Mouse (Mus musculus) olfactory bulb, adult 2 months (tissue): Measurements from ENCODE around the gene Arhgap8. TPM values are rescaled to one million over a fixed set of nuclear protein-coding genes. Genes with fewer than 3 reads are reported as not detected.

Source experiments
- H3K27ac ChIP-seq: fragments of 200-500 bp; 2 replicates; pipeline ENCODE4 v1.5.1; 2012; ENCODE audit warnings: low read depth, low read length; ENCODE audit not compliant: insufficient read depth
- H3K4me1 ChIP-seq: fragments of 200-500 bp; 2 replicates; pipeline ENCODE4 v1.6.1; 2012; ENCODE audit warnings: low read length; ENCODE audit not compliant: control insufficient read depth, insufficient read depth
- H3K4me3 ChIP-seq: fragments of 200-500 bp; 2 replicates; pipeline ENCODE4 v1.5.1; 2012; ENCODE audit warnings: mild to moderate bottlenecking, low read depth, low read length, moderate library complexity; ENCODE audit not compliant: insufficient read depth
- CTCF ChIP-seq: fragments of 200-500 bp; IDR thresholded peaks from 2 replicates; pipeline ENCODE4 v1.5.1; 2012; ENCODE audit warnings: low read depth, mild to moderate bottlenecking, low read length, moderate library complexity; ENCODE audit not compliant: insufficient read depth
- POLR2A ChIP-seq: fragments of 200-500 bp; IDR thresholded peaks from 2 replicates; pipeline ENCODE4 v1.6.1; 2012; ENCODE audit warnings: mild to moderate bottlenecking, low read depth, low read length, moderate library complexity; ENCODE audit not compliant: insufficient read depth
- WGBS: fragments of 180-500 bp; shearing (Covaris S2); methylation state at CpG from one replicate; pipeline ENCODE4 v1.1.7; 2018; 5-methylcytosine and 5-hydroxymethylcytosine counted together
- polyA plus RNA-seq: library from polyadenylated mRNA; stranded (reverse); fragments of >200 nt; gene quantifications from 2 replicates; pipeline ENCODE4 v1.2.4, GENCODE M21; 2012; ENCODE audit warnings: low replicate concordance; ENCODE audit not compliant: missing spikeins, insufficient read depth, insufficient read length

Arhgap8 gene
- polyA plus RNA-seq, 1 experiment = not detected

DNA sequence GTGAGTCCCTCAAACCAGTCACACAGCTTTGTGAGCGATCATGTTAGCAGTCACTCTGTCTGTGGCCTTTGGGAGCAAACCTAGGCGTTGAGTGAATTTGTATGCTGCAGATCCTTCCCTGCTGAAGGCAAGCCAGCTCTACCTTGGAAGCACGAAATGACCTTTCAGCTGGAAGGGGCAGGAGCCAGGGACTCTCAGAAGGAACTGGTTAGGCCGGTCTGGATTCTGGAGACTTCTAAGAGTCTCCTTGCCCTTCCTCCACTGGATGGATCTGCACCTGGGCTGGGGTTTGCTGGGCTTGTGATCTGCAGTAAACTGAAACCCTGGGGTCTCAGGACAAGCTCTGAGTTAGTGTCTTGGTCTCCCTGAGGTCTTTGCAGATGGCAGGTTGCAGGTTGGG, 4.3 kb downstream of the Arhgap8 start:
- TF ChIP-seq POLR2A = no peak
- TF ChIP-seq CTCF = no peak
- WGBS = 83% methylated on average over 4 of the region's 4 CpGs
- no peak overlapping the region for H3K4me3 ChIP-seq
- peaks cover 12% of the 10 kb centered on the region for H3K4me1 ChIP-seq
- no peak overlapping the region for H3K27ac ChIP-seq

DNA sequence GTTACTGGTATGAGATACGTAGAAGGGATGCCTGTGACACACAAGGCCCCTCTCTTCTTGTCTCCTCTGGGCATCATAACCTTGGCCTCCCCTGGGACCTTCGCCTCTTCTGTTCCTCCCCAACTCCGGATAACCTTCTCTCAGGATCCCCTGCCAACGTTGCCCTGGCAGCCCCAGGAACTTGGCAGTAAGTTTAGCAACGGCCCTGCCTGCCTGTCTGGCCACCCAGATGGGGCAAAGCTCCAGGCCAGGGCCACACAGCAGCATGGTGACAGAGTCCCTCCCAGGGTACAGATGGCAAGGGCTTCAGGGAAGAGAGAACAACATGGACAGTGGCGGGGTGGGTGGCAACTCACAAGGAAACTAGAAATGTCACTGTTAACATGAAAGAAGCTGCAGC, 9.8 kb downstream of the Arhgap8 start:
- TF ChIP-seq CTCF (no peak), POLR2A (no peak)
- Histone ChIP-seq H3K4me3 (no peak overlapping the region), H3K27ac (no peak overlapping the region), H3K4me1 (0 out of 2 replicates have a peak, but pooled peaks cover 2% of the 10 kb centered on the region)
- WGBS = 69% methylated on average over 6 of the region's 6 CpGs

DNA sequence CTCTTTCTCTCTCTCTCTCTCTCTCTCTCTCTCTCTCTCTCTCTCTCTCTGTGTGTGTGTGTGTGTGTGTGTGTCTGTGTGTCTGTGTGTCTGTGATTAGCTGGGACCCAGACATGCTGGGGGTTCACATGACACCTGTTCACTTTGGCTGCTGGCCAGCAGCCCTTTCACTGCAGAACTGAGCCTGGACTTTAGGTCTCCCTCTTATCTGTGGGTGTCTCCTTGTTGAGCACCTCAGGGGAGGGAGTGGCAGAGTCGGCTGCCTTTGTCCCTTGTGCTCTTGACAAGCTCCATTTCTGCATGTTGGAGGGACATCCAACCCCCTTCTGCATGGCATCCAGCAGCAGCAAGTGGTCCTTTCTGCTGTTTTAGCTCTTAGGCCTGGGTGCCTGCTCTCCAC, 11.0 kb downstream of the Arhgap8 start:
- no peak overlapping the region for H3K27ac ChIP-seq
- no peak overlapping the region for H3K4me3 ChIP-seq
- TF ChIP-seq POLR2A (no peak), CTCF (no peak)
- 72% methylated on average over 1 of the region's 1 CpGs for WGBS
- H3K4me1 ChIP-seq = 0 out of 2 replicates have a peak, but pooled peaks cover 2% of the 10 kb centered on the region

DNA sequence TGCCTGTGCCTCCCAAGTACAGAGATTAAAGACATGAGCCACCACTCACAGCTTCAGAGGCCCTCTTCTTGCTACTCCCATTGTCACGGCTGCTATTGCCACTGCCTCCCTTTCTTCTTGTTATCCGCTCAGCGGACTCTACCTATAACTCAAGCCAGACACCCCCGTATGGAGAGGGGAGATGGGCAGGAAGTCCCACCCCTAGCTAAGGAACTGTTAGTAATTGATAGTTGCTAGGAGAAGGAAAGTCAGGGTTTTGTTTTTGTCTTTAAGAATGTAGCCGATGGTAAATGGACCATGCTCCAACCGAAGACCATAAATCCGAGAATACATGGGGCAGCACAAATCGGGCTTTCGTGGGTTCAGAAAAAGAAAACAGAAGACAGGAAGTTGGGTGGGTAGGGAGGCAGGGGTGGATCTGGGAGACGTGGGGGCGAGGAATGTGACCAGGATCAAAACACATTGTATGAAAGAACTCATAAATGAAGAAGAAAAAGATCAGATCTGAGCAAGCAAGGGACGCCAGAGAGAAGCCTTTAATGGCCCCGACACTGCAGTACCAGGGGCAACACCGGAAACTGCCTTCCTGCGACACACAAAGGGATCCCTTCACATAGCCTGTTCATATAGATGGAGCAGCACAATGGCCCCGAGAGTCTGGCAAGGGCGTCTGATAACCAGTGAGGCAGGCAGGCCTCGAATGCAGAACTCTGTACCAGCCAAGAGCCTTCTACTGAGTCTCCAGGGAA, 12.0 kb downstream of the Arhgap8 start:
- no peak for TF ChIP-seq POLR2A
- no peak for TF ChIP-seq CTCF
- no peak overlapping the region for H3K4me3 ChIP-seq
- peaks cover 10% of the 10 kb centered on the region; the same call in 1 of the 2 replicates for H3K4me1 ChIP-seq
- no peak overlapping the region for H3K27ac ChIP-seq
- 84% methylated on average over 18 of the region's 18 CpGs for WGBS

DNA sequence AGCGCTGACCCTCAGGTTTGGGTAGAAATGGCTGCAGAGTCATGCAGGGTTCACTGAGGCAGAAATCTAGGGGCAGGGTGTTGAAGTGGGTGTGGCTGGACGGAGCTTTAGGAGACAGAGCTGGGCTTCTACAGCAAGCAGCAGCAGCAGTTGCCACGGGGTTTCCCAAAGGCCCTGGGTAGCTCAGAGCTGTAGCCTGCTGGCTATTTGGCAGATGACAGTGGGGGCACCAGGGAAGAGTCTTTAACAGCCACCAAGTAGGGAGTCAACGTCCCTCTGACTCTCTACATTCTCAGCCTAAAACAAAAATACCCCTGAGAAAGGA, 12.5 kb downstream of the Arhgap8 start:
- 78% methylated on average over 4 of the region's 4 CpGs for WGBS
- H3K4me1 ChIP-seq = peaks cover 10% of the 10 kb centered on the region; the same call in 1 of the 2 replicates
- H3K4me3 ChIP-seq = no peak overlapping the region
- no peak for TF ChIP-seq POLR2A
- no peak for TF ChIP-seq CTCF
- no peak overlapping the region for H3K27ac ChIP-seq

DNA sequence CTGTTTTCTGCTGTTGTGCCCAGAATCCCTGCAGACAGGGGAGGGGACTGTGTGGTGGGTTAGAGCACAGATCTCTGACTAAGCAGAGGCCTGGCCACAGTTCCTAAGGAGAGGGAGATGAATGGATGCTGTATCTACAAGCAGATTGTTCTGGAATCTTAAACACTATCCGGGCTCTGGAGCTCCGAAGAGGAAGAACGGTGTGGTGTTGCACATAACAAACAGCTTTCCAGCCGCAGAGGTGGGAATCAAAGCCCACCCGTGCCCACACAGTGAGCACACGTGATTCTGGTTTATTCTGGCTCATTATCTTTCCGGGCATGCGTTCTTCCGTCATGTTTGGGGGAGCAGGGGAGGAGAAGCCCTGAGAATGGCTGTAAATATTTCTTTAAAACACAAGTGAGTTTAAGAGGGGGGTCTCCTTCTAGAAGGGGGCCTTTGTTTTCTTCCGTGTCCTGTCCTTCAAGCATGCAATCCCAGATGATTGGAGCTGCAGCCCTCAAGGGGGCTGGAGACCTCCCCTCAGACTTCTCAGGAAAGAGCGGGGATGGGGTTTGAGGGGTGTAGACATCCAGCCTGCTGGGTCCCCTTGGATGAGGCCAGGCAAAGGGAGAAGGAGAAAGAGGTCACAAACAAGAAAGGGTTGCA, 16.6 kb downstream of the Arhgap8 start:
- H3K27ac ChIP-seq = no peak overlapping the region
- H3K4me1 ChIP-seq = peaks cover 8% of the 10 kb centered on the region; the same call in 1 of the 2 replicates
- no peak overlapping the region for H3K4me3 ChIP-seq
- 19% methylated on average over 11 of the region's 11 CpGs for WGBS
- TF ChIP-seq CTCF = no peak
- TF ChIP-seq POLR2A = no peak

DNA sequence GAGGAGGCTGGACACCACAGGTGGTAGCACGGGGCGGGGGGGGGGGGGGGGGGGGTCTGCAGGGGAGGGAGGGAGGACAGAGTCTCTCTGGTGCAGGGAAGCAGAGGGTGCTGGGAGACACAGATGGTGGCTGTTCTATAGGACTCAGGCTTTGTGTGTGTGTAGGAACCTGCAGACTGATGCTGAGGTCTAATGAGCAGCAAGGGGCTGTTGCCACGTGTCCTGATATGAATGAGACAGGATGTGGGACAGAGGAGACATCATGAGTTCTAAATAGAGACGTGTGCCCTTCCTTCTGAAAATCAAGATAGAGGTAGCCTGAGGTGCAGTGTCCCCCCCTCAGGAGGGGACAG, 17.1 kb downstream of the Arhgap8 start:
- peaks cover 8% of the 10 kb centered on the region; the same call in 1 of the 2 replicates for H3K4me1 ChIP-seq
- H3K27ac ChIP-seq = no peak overlapping the region
- WGBS = 18% methylated on average over 3 of the region's 4 CpGs
- TF ChIP-seq POLR2A = no peak
- no peak for TF ChIP-seq CTCF
- no peak overlapping the region for H3K4me3 ChIP-seq

DNA sequence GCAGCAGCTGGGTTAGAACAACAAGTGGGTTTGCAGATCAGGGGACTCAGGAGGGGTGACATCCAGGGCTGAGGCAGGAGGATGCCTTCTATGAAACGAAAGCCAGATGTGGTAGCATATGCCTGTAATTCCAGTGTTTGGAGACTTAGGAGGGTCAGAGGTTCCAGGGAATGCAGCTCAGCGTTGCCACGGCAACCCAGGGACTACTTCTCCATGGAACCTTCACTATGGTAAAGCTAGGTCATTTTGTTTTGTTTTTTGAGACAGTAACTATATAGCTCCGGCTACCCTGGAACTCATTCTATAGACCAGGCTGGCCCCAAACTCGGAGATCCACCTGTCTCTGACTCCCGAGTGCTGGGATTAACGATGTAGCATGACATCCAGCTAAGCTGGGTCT, 18.4 kb downstream of the Arhgap8 start:
- 85% methylated on average over 7 of the region's 7 CpGs for WGBS
- Histone ChIP-seq H3K4me3 (no peak overlapping the region), H3K4me1 (peaks cover 8% of the 10 kb centered on the region; the same call in 1 of the 2 replicates), H3K27ac (no peak overlapping the region)
- TF ChIP-seq CTCF (no peak), POLR2A (no peak)

DNA sequence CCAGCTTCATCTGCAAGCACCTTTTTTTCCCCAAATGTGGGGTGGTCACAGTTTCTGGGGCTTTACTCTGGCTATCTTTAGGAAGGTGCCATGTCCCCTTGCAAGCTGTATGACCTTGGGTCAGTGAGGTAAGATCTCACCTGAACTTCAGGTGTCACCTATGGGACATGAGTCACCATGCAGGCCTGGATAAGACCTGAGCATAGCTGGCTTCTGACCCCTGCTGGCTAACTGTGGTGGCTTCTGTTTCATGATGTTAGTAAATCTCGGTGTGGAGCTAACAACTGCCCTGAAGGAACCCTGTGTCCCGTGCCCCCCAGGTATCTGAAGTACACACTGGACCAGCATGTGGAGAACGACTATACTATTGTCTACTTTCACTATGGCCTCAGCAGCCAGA, 21.7 kb downstream of the Arhgap8 start:
- Histone ChIP-seq H3K27ac (no peak overlapping the region), H3K4me1 (peaks cover 2% of the 10 kb centered on the region; the same call in 1 of the 2 replicates), H3K4me3 (no peak overlapping the region)
- TF ChIP-seq POLR2A (no peak), CTCF (no peak)
- WGBS = 91% methylated on average over 3 of the region's 3 CpGs

DNA sequence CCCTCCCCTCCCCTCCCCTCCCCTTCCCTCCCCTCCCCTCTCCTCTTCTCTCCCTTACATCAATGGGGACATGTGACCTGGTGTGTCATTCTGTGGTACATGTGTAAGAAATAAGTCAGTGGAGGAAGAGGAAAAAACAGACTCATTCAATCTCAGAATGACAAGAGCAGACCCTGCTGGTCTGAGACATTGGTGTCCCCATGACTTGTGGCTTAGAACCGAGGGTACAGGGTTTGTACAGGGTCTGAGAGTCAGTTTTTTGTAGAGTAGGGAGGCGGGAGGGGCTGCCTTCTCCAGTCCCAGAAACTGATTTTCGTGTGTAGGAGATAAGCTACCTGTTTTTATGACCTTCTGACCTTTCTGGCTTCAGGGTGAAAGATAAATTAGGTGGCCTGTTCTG, 23.5 kb downstream of the Arhgap8 start:
- TF ChIP-seq POLR2A (no peak), CTCF (no peak)
- Histone ChIP-seq H3K4me1 (no peaks in the 10 kb centered on the region), H3K27ac (no peak overlapping the region), H3K4me3 (no peak overlapping the region)
- WGBS = 49% methylated on average over 3 of the region's 3 CpGs
